Mouse (Mus musculus): ENCODE data around the gene 4930447F04Rik.

The 4930447F04Rik gene

GRCm38 (mm10) chrX:66304124-66304523 lies at the start of gene 4930447F04Rik:
TSS of gene 4930447F04Rik (minus strand) at chrX:66304224.
- no peak for DNase-seq (ENCODE audit: low read depth, low spot score)

All from CD4-positive helper T cell, adult 2 months (primary cell).